Mouse (Mus musculus) frontal cortex, adult 2 months (tissue): ENCODE results near the gene Olfr1428. TPM values are rescaled to one million over a fixed set of nuclear protein-coding genes. Genes with fewer than 3 reads are reported as not detected.
A peak's percentile ranks its signal among the peaks of the same experiment; 100 is the strongest.
"Not testable (repeated sequence)": the region's sequence is repeated elsewhere in the genome, so short reads cannot be mapped to it uniquely, and the experiment has no call there.

ENCODE experiments used
- DNase-seq, 2 experiments: peaks; one replicate each; pipeline ENCODE4 v3.0.0; 2022; ENCODE audit warnings: low spot score in 1 of 2; ENCODE audit errors: extremely low spot score in 1 of 2
- polyA plus RNA-seq: library from polyadenylated mRNA; depleted of rRNA; stranded (reverse); fragments of >200 nt; gene quantifications from 2 replicates; pipeline ENCODE4 v1.2.3, GENCODE M21; 2012; rRNA removed

Gene Olfr1428
- polyA plus RNA-seq, result 0.38 TPM in 1 of 2 replicates, not detected in the other

DNA sequence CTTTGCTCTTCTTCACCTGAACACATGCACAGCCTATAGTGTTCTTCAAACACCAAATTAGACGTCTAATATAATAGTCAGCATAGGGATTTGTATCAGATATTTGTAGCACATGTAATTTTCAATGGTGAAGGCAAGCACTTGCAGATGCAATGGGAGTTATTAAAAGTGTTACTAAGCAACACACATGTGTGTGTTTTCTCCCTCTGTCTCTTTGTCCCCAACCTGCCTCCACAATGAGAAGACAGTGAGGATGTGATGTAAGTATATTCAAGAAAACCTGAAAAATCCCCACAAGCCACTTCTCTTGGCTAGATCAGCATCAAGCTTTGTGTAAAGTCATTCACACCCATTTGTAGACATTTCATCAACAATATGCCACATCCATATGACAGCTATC lies at the start of gene Olfr1428:
TSS of gene Olfr1428 (minus strand) at position 101 of the 400 bp plus-strand sequence.
- no peak for DNase-seq

DNA sequence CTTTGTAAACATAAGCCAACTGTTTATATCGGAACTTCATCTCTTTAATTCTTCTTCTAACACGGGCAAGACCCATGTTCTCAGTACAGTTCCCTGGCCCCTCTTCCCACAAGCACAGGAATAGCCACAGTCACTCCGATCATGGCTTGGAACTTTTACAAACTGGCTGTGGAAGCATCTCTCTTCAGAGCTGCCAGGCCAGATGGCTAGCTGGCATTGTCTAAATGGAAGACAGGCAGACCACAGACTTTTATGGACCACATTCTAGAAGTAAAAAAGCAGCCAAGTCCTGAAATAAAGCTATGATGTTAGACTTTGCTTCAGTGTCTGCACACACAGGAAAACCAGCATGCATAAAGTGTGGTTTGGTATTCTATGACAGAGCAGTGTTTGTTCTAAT lies 29.8 kb upstream of the Olfr1428 start:
- peak in 1 of 2 experiments; percentile 38 for DNase-seq

DNA sequence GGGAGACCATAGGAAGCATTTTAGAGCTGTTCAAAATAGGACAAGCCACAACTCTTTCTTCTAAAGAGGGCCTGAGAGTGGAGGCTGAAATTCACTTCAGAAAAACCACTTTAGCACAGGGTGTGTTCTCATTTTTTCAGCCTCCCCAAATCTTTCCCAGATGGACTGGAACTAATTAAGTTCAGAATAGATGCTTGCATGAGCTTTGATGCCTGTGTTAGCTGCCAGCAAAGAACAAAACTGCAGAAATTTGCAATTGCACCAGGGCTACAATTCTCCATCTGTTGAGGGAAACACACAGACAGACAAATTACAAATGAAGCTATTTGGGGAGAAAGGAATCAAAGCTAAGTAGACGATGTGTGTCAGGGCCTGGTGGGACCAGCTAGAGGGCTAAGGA lies 27.7 kb upstream of the Olfr1428 start:
- DNase-seq, result peak; percentile 56 to 76

DNA sequence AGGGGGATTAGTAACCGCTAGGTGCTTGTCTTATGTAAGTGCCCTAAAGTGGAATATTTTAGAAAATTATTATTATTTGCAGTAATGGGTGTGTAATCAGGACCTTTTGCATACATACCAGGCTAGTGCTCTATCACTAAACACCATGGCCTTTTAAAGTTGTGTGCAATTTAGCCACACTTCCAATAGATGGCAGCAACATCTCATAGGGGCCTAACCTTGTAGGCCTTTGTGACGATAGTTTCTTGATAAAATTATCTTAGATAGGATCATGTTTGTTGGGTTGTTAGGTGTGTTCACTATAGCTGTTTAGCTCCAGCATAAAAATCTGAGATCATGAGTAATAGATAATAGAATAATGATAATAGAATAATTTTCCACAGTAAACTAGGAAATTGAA lies 18.6 kb upstream of the Olfr1428 start:
- DNase-seq, result peak in 1 of 2 experiments; percentile 78

DNA sequence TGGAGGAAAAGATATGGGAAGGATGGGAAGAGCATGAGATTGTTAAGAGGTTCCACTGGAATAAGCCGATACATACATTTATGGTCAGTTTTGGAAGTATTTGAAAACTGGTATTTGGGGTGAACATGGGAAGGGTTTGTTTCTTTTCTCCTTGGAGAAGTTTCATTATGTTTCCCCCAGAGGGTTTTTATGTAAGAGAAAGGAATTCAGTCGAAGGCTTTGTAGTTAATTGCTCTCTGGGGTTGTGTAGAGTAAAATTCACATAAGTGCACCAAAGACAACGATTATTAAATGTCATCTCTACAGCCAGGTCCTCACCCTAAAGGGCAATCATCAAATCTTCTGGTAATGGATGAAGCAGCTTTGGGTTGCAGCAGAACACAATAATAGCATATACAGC lies 7.4 kb upstream of the Olfr1428 start, which contains the start of gene Olfr76:
TSS of gene Olfr76 (minus strand) at position 101 of the 400 bp plus-strand sequence.
- no peak for DNase-seq

DNA sequence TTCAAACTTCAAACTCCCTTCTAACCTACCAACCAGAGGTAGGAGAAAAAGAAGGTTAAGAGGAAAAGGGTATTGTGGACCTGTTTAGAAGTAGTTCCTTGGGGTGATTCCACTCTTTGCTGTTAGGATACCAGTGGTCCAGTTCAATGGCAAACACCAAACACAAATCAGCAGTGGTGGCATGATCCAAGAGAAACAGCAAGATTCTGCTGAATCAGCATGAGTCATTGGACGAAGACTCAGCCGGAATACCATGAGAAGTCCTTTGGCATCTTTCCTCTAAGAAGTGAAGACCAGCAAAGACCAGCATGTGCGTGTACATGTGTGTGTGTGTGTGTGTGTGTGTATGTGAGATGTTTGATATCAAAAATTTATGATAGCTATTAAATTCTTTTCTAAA lies 767 bp upstream of the Olfr1428 start:
- DNase-seq, result no peak

DNA sequence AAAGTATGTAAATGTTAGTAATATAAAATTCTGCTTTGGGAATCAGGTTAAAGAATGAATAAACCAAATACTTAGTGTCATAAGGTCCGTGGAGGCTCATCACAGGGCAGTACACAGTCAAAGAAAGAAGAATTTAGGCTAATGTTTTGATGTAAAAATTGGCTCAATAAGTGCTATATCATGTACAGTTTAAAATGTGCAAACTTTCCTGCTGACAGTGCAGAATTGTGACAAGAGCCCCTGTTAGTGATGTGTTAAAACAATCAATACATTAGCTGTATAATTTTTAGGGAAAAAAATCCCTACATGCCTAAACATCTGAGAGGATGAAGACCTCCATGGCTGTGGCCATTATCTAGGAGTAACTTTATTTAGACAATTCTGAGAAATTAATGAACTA lies 1.9 kb downstream of the Olfr1428 start:
- no peak for DNase-seq

DNA sequence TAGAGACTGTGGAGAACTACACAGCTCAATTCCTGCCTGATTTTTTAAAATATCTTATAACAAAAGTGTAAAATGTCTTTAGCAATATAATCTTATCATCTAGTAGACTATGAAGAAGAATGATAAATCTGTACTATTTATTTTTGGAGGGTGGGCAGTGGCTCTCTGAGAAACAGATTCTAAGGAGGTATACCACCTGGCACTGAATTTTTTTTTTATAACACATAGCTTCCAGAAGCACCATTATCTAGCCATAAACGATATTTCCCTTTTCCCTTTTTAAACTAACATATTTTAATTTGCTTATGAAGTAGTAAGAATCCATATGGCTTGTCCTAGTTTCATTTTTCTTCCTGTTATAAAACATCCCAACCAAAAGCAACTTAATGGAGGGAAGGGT lies 11.2 kb downstream of the Olfr1428 start:
- DNase-seq, result peak in 1 of 2 experiments; percentile 31

DNA sequence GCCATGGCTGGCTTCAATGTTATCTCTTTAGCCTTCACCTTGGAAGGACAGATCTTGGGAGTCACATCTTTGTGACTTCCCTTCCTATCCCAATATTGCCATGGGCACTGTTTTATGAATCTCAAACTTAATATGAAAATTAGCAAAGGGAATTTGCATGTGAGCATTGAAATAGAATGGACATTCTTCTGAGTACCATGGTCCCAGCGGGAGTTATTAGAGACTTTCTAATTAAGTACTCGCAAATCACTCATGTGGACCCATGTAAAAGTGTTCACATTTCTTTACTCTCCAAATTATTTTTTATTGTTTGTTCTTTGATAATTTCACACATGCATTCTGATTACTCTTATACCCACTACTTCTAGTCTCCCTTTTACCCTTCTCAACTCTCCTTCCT lies 12.5 kb downstream of the Olfr1428 start, which contains the start of gene Olfr1427:
TSS of gene Olfr1427 (minus strand) at position 101 of the 400 bp plus-strand sequence.
- no peak for DNase-seq

DNA sequence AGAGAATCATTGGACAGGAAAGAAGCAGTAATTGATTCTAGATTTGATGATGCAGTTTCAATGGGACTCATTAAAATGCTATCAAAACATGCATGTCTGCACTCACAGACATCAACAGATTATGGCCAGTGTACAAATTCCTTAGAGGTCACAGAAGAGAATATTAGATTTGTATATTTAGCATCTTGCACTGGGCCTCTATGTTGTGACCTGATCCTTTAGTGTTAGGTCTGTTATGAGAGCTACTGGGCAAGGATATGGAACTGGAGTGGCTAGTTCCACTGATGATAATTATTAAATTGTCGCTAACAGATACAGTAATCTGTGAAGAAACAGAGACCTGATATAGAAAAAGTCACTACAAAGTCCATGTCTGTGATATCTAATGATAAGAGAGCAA lies 23.8 kb downstream of the Olfr1428 start, which contains the start of gene Olfr1426:
TSS of gene Olfr1426 (minus strand) at position 101 of the 400 bp plus-strand sequence.
- no peak for DNase-seq

DNA sequence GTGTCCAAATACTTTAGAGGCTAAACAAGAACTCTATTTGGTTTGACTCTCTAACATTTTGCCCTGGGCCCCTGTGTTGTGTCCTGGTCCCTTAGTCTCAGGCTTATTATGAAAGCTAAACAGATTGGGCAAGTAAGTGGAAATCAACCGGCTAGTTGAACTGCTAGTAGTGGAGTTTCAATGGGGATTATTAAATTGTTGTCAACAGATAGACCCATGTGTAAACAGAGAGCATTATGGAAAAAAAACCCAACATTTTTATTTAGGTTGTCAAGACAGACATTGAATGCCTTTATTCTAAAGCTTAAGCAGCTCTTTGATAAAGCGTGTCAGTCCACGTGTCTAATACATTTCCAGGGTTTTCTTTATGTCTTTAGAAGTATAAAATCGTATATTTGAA lies 38.1 kb downstream of the Olfr1428 start, which contains the start of gene Olfr1425:
TSS of gene Olfr1425 (minus strand) at position 101 of the 400 bp plus-strand sequence.
- not testable (repeated sequence) for DNase-seq

DNA sequence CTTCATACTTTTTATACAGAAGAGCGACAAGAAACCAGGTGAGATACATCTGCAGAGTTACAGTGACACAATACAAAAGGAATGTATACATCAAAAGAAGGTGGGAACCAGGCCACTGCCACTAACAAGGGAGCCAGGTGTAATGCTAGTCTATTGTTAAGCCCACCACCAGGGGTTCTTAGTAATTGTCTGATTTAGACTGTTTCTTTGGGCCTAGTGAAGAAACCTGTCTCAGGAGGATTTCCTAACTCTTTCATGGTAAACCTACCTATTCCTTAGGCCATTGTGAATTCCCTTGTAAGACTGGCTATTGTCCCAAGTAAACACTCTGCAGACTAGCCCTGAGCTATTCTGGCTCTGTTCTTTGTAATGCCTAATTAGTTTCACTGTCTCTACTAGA lies 46.2 kb downstream of the Olfr1428 start:
- not testable (repeated sequence) for DNase-seq

DNA sequence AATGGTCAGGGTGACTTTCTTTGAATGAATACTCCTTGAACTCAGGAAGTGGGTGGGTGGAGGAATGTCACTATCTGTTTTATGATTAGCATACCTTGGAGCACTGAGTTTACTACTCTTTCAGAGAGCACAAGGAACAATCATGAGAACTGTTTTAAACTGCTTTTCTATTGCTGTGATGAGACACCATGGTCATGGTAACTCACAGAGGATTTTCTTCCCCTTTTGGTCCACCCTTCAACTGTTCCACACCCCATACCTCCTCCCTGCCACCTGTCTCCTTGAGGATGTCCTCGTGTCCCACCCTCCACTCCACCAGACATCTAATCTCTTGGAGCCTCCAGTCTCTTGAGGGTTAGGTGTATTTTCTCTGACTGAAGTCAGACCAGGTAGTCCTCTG lies 47.9 kb downstream of the Olfr1428 start:
- DNase-seq, result not testable (repeated sequence)

DNA sequence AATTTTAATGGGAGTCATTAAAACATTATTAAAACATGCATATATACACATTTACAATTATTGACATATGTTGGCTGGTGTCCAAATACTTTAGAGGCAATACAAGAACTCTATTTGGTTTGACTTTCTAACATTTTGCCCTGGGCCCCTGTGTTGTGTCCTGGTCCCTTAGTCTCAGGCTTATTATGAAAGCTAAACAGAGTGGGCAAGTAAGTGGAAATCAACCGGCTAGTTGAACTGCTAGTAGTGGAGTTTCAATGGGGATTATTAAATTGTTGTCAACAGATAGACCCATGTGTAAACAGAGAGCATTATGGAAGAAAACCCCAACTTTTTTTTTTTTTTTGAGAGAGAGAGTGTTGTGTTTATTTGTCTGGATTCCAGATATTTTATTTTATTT lies 53.1 kb downstream of the Olfr1428 start, which contains the start of gene Olfr1424:
TSS of gene Olfr1424 (minus strand) at position 101 of the 400 bp plus-strand sequence.
- DNase-seq, result not testable (repeated sequence)

Other genes with a start within 250 kb of the Olfr1428 start
- gene Olfr1419, start 240.8 kb downstream of the Olfr1428 start, polyA plus RNA-seq, result 0.18 and 0.19 TPM in 2 replicates
- 0.15 TPM in 1 of 2 replicates, not detected in the other for gene Olfr1420, start 229.3 kb downstream of the Olfr1428 start, polyA plus RNA-seq
- gene Patl1, start 203.5 kb downstream of the Olfr1428 start, polyA plus RNA-seq, result 21.0 and 21.2 TPM in 2 replicates
- 34.9 and 36.3 TPM in 2 replicates for gene Osbp, start 150.0 kb downstream of the Olfr1428 start, polyA plus RNA-seq
- gene Olfr1423, start 74.6 kb downstream of the Olfr1428 start, polyA plus RNA-seq, result not detected in 2 replicates
- not detected in 2 replicates for gene Olfr1424, start 53.2 kb downstream of the Olfr1428 start, polyA plus RNA-seq
- gene Olfr1425, start 38.2 kb downstream of the Olfr1428 start, polyA plus RNA-seq, result not detected in 2 replicates
- 0.06 TPM in 1 of 2 replicates, not detected in the other for gene Olfr1426, start 23.9 kb downstream of the Olfr1428 start, polyA plus RNA-seq
- gene Olfr1427, start 12.6 kb downstream of the Olfr1428 start, polyA plus RNA-seq, result 0.13 TPM in 1 of 2 replicates, not detected in the other
- gene Olfr76, start 7.3 kb upstream of the Olfr1428 start, polyA plus RNA-seq, result 0.06 TPM in 1 of 2 replicates, not detected in the other
- gene Olfr1555-ps1, start 54.2 kb upstream of the Olfr1428 start, polyA plus RNA-seq, result 0.06 TPM in 1 of 2 replicates, not detected in the other
- not detected in 2 replicates for gene Olfr1431, start 84.7 kb upstream of the Olfr1428 start, polyA plus RNA-seq
- not detected in 2 replicates for gene Olfr1432, start 116.7 kb upstream of the Olfr1428 start, polyA plus RNA-seq
- not detected in 2 replicates for gene Olfr262, start 125.8 kb upstream of the Olfr1428 start, polyA plus RNA-seq
- gene Olfr235, start 145.1 kb upstream of the Olfr1428 start, polyA plus RNA-seq, result not detected in 2 replicates
- not detected in 2 replicates for gene Olfr1434, start 164.0 kb upstream of the Olfr1428 start, polyA plus RNA-seq
- gene Olfr1436, start 183.2 kb upstream of the Olfr1428 start, polyA plus RNA-seq, result not detected in 2 replicates
- gene Olfr1437, start 209.2 kb upstream of the Olfr1428 start, polyA plus RNA-seq, result not detected in 2 replicates
- not detected in 2 replicates for gene Olfr1438-ps1, start 220.0 kb upstream of the Olfr1428 start, polyA plus RNA-seq